Mouse (Mus musculus) cerebellum, postnatal 10 days (tissue): ENCODE data around the gene Fbxl13.

ENCODE experiments used
- DNase-seq, 2 experiments: peaks; one replicate each; pipeline ENCODE4 v3.0.0; 2021; ENCODE audit warnings: mixed read lengths in 2 of 2

Gene Fbxl13

DNA sequence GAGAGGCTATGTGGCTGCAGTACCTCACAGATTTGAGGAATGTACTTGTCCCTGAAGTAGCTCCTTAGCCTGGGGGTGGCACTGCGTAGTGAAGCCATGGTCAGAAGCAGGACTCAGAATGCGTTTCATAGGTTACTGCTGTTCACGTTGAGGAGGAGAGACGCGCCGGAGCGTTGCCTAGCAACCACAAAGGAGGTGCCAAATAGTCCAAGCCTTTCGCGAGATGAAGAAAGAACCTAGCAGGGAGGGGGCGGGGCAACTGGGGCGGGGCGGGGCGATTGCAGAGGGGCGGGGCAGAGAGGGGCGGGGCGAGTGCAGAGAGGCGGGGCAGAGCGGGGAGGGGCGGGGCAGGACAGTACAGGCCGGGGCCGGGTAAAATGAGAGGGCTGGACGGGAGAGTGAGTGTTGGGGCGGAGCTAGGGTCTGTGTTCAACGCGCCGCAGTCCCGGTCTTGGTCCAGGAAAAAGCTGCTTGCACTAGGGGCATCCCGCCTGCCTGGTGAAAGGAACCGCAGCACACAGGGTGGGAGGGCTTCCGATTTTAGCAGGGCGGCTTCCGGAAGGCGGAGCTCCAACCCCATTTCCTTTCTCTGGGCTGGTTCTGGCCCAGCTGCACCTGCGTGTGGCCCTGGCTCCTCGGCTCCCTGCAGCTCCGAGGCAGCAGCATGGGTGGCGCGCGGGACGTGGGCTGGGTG is at the start of gene Fbxl13, which contains the start of gene Armc10:
Gene Fbxl13, minus strand, starts transcription at position 196 of the 694 bp plus-strand sequence.
Gene Armc10, plus strand, starts transcription at position 375 of the 694 bp plus-strand sequence.
- DNase-seq, result peak; percentile 93

- DNase-seq, result no peak
Observed at GRCm38 (mm10) chr5:21694854-21695490, 49.5 kb upstream of the Fbxl13 start.

DNA sequence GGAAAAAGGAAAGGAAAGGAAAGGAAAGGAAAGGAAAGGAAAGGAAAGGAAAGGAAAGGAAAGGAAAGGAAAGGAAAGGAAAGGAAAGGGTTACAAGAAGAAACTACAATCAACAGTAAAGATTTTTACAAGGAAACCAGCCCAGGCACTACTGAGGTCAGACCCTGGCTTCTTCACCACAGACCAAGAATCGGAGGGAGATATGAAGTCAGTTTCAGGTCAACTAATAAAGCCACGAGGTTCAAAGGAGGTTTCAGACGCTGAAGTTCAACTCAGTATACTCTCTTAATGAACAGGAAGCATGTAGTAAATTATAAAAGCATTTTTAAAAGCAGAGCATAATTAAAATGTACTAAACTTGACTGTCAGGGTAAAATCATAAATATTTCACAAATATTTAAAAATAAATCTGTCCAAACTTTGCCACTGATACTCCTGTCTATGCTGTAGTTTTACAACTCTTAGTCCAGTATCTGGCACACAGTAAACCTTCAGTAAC is 48.0 kb upstream of the Fbxl13 start:
- no peak for DNase-seq

DNA sequence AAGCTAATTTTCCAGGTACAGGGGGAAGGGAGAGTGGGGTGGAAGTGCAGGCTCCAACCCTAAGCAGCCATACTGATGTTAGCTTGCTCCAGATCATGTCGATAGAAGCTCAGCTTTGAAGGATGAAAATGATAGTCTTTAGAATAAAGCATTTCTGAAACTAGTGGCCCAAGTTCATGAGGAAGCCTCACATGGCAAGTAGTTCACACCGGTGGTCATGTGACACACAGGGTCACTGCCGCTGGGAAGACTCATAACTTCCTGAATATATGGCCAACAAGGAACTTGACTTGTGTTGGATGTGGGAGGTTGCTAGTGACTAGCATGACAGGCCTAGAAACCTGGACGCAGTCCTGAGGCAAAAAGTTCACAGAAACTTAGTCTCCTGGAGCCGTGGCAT is 46.8 kb upstream of the Fbxl13 start:
- DNase-seq, result no peak

- no peak for DNase-seq
Observed at GRCm38 (mm10) chr5:21687042-21687441, 41.6 kb upstream of the Fbxl13 start.

- no peak for DNase-seq
Observed at GRCm38 (mm10) chr5:21685001-21685400, 39.6 kb upstream of the Fbxl13 start.

GRCm38 (mm10) chr5:21683811-21684210 is 38.4 kb upstream of the Fbxl13 start:
- no peak for DNase-seq

DNA sequence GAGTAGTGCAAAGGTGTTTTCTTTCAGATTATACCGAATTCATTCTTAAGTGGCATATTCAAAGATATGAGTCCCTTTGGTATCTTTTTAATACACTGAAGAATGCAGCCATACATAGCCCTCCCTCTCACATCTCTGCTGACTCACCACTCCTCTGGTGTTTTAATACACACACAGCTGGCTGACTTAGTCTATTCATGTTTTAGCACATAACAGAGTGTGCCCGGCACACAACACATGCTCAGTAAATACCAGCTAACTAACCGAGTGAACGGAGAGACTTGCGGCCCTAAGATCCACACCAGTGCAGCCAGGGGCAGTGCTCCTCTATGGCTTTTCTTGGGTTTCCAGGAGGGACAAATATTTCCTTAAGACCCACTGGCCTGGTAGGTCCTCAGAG is 35.5 kb upstream of the Fbxl13 start:
- DNase-seq, result no peak

DNA sequence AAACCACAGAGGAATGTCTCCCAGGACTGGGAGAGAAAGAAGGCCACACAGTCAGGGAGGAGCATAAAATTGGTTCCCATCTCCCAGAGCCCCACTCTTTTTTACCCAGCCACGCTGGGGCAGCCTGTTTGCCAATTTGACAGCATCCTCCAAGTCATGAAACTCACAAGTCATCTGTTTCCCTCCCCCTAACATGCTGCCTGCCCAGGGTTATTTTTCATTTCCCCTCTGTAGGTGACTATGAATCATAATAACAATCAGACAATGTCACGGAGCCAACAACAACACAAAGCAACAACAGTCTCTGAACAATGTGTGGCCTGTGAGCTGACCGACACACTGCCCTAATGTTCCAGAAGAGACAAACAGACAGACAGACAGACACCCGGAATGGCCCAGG is 34.6 kb upstream of the Fbxl13 start:
- DNase-seq, result no peak

DNA sequence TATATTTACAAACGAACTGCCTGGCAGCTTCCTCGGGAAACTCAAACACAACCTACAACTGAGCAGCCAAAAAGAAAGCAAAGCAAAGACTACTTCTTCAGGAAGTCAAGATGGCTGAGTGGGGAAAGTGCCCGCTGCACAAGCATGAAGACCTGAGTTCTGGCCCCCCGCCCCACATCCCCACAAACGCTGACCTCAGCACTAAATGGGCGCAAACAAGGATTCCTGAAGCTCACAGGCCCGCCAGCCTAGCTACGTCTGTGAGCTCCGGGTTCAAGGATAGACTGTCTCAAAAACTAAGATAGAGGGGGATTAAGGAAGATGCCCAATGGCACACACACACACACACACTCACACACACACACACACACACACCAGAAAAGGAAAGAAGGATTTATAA is 32.9 kb upstream of the Fbxl13 start:
- no peak for DNase-seq

- peak; percentile 21 to 32 for DNase-seq
Observed at GRCm38 (mm10) chr5:21677939-21678338, 32.5 kb upstream of the Fbxl13 start.

- no peak for DNase-seq
Observed at GRCm38 (mm10) chr5:21675494-21675893, 30.1 kb upstream of the Fbxl13 start.

DNA sequence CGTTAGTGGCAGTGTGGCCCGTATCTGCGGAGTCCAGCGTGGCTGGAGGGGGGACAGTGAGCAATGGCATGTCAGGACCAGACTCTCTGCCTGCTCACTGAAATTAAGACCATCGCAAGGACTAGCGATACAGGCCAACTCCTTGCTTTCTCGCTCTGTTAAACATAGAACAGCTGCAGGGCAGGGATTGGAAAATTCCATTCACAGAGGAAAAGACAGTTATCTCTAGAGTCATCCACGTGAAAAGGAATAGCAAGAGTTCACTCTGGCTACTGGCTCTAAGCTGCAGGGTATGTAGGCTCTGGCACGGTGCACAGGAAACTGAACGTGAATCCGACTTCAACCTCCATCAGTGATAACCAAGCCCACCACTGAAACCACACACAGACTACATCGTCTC is 29.6 kb upstream of the Fbxl13 start:
- no peak for DNase-seq

DNA sequence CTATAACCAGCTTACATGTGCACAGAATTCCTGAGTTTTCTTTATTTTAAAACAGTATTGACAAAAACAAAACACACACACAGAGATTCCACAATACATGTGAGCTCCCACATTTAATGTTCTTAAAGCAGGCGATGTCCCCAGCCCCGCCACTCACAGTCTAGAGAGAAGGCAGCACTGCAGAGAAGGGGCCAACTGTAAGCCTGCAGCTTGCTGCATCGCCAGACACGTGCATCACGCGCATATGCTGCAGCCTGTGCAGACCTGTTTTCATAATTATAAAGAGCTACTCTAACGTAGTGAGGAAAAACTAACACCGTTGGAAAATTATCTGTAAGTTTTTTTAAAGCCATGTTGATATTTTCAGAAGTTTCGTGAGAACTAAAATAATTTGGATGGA is 28.3 kb upstream of the Fbxl13 start:
- DNase-seq, result no peak

- no peak for DNase-seq
Observed at GRCm38 (mm10) chr5:21672812-21673635, 27.6 kb upstream of the Fbxl13 start.

DNA sequence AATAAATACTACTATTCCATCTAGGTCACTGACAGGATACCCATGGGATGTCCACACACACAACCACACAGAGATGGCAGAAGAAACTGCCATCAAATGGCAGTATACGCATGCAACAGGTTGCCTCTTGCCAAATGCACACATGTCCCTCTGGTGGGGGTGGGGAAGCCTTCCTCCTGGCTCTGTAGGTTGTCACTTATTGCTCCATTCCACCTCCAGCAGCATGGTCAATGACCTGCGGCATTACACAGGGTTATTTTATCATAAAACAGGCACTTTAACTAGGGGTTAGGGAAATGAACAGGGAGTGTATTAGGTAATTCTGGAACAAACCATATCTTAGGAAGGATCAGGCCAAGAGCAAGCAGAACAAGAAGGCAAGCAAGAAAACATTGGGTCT is 23.9 kb upstream of the Fbxl13 start:
- no peak for DNase-seq

- DNase-seq, result no peak
Observed at GRCm38 (mm10) chr5:21667191-21668137, 22.0 kb upstream of the Fbxl13 start.

GRCm38 (mm10) chr5:21663081-21663480 is 17.6 kb upstream of the Fbxl13 start:
- DNase-seq, result peak; percentile 38 to 40

DNA sequence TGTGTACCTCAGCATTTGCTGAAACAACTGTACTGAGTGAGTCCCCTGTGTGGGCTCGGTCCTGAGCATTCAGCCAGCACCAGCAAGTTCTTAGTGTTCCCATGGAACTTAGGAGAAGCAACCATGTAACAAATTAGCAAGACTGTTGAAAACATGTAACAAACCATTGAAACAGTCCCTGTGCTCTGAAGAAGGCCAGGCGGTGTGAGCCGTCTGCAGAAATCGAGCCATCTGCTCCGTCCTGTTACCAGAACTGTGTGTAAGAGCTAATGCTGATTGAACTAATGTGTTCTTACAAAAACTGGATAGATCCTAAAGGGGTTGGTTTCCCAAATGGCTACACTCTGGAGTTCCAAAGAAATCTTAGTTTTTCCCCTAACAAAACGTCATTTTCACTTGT is 15.4 kb upstream of the Fbxl13 start:
- no peak for DNase-seq

DNA sequence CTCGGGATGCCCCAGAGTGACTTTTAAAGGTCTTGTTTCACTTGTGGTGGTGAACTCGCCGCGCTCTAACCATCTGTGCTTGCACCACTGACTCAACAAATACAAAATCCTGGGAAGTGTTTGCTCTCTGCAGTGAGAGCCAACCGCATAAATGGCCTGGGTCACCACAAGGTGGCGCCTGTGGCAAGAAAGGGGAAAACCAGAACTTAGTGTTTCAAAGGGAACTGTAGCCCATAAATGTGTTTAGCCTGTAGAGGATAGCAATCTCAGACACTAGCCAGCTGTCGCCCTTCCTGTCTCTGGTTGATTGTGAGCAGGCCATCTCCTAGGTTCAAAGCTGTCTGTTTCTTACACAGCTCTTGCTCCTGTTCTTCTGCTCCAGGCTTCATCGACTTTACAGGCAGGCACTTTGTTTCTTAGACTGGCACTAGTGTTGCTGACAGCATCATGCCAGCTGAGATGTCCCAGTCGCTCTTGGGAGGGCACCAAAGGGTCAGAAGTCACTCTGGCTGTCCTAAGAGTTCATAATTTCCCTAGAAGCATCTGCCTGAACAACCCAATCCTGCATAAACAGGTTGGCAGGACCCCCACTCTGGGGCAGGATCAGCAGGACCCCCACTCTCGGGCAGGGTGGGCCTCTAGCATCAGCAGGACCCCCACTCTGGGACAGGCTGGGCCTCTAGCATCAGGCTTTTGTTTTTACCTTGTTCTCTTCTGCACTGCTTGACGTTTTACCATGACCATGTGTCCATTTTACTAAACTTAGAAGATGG is 13.4 kb upstream of the Fbxl13 start:
- DNase-seq, result peak; percentile 89 to 91

GRCm38 (mm10) chr5:21658038-21658437 is 12.6 kb upstream of the Fbxl13 start:
- DNase-seq, result no peak
